Mouse (Mus musculus) heart, embryonic 14.5 days (tissue): ENCODE measurements around the gene Braf. TPM values are rescaled to one million over a fixed set of nuclear protein-coding genes. Genes with fewer than 3 reads are reported as not detected.

Experiments used
- ATAC-seq: fragments of 200-750 bp; cut with Nextera tagmentation; 2 replicates; pipeline ENCODE4 v1.8.0; 2017; ENCODE audit warnings: low read depth, moderate TSS enrichment; ENCODE audit not compliant: insufficient number of reproducible peaks, insufficient read depth, low FRiP score
- H3K27ac ChIP-seq, 2 experiments: fragments of 200-500 bp in 1 of 2; fragments of 300-500 bp in 1 of 2; sonication (generic) in 1 of 2; replicated peaks in 1 of 2; 2 replicates each; pipeline ENCODE4 v1.5.1; 2012 to 2014; ENCODE audit warnings: low read depth in 2 of 2, low read length in 2 of 2, control low read depth in 1 of 2, mild to moderate bottlenecking in 1 of 2, mixed read lengths in 1 of 2; ENCODE audit not compliant: control insufficient read depth in 1 of 2, insufficient read depth in 1 of 2
- H3K27me3 ChIP-seq: fragments of 300-500 bp; sonication (generic); 2 replicates; pipeline ENCODE4 v1.6.1; 2014; ENCODE audit warnings: mild to moderate bottlenecking, low read length, control low read depth; ENCODE audit not compliant: control insufficient read depth, insufficient read depth
- H3K36me3 ChIP-seq: fragments of 300-500 bp; sonication (generic); 2 replicates; pipeline ENCODE4 v1.6.1; 2014; ENCODE audit warnings: mild to moderate bottlenecking, control low read depth, low read length, mixed read lengths; ENCODE audit not compliant: control insufficient read depth, insufficient read depth
- H3K4me1 ChIP-seq, 2 experiments: fragments of 200-500 bp in 1 of 2; fragments of 300-500 bp in 1 of 2; sonication (generic) in 1 of 2; 2 replicates each; pipeline ENCODE4 v1.6.1; 2012 to 2014; ENCODE audit warnings: low read length in 2 of 2, control low read depth in 1 of 2, mixed read lengths in 1 of 2; ENCODE audit not compliant: control insufficient read depth in 2 of 2, insufficient read depth in 2 of 2
- H3K4me2 ChIP-seq: fragments of 300-500 bp; sonication (generic); 2 replicates; pipeline ENCODE4 v1.6.1; 2014; ENCODE audit warnings: mild to moderate bottlenecking, low read length
- H3K4me3 ChIP-seq, 2 experiments: fragments of 200-500 bp in 1 of 2; fragments of 300-500 bp in 1 of 2; sonication (generic) in 1 of 2; 2 replicates each; pipeline ENCODE4 v1.5.1; 2012 to 2014; ENCODE audit warnings: low read length in 2 of 2, mild to moderate bottlenecking in 2 of 2, control low read depth in 1 of 2, low read depth in 1 of 2, moderate library complexity in 1 of 2; ENCODE audit not compliant: control insufficient read depth in 1 of 2, insufficient read depth in 1 of 2
- H3K9ac ChIP-seq: fragments of 300-500 bp; sonication (generic); 2 replicates; pipeline ENCODE4 v1.6.1; 2014; ENCODE audit warnings: mild to moderate bottlenecking, low read length
- H3K9me3 ChIP-seq: fragments of 300-500 bp; sonication (generic); 2 replicates; pipeline ENCODE4 v1.6.1; 2016; ENCODE audit warnings: low read length, control low read depth; ENCODE audit not compliant: control insufficient read depth
- WGBS: fragments of 180-500 bp; shearing (Covaris S2); extraction: QIAGEN DNeasy Blood & Tissue Kit; methylation state at CpG from one replicate; pipeline ENCODE4 v1.1.7; 2014; 5-methylcytosine and 5-hydroxymethylcytosine counted together
- polyA plus RNA-seq: library from polyadenylated mRNA; unstranded; fragments of >200 nt; fragmentation: Nextera tagmentation; extraction: Ambion mirVana; gene quantifications from 2 replicates; pipeline ENCODE4 v1.2.1, GENCODE M21; 2014

Gene Braf
- polyA plus RNA-seq, 1 experiment from 2014 or later = 10.9 TPM

GRCm38 (mm10) chr6:39556900-39557659 lies 168.2 kb downstream of the Braf start:
- H3K36me3 ChIP-seq = no peaks in the 10 kb centered on the region
- whole genome bisulfite sequencing = 1% methylated on average over 54 of the region's 54 CpGs
- H3K4me3 ChIP-seq = peak overlapping the region; percentile 72 to 80
- peak overlapping the region; percentile 75 for H3K4me2 ChIP-seq
- peak overlapping the region; percentile 92 for H3K9ac ChIP-seq
- peak; percentile 59 for ATAC-seq
- peaks cover 19 to 32% of the 10 kb centered on the region in 2 experiments for H3K4me1 ChIP-seq
- peak overlapping the region; percentile 81 to 86 for H3K27ac ChIP-seq
- H3K9me3 ChIP-seq = no peaks in the 10 kb centered on the region
- no peaks in the 10 kb centered on the region for H3K27me3 ChIP-seq

DNA sequence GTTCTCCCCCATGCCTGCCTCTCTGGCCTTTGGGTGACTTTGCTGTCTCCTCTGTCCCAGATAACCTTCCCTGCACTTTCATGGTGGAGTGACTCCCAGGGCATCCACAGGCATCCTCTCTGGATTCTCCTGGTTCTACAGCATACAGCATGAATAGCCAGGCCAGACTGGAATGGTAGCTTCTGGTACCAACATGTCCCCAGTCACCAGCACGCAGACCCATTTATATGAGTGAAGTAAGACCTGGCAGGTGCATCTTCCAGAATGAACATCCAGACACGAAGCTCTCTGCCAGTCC lies 169.7 kb downstream of the Braf start:
- ATAC-seq = no peak
- Histone ChIP-seq H3K36me3 (no peaks in the 10 kb centered on the region), H3K27ac (no peak overlapping the region), H3K4me1 (peaks cover 21 to 34% of the 10 kb centered on the region in 2 experiments), H3K9me3 (no peaks in the 10 kb centered on the region), H3K27me3 (no peaks in the 10 kb centered on the region), H3K4me2 (peak overlapping the region; percentile 75), H3K9ac (no peak overlapping the region), H3K4me3 (peak overlapping the region; percentile 8 to 72; a peak in 2 of 4 replicates)
- WGBS = 74% methylated on average over 2 of the region's 2 CpGs

- H3K9ac ChIP-seq = peak overlapping the region; percentile 9; the same call in 1 of the 2 replicates
- no peaks in the 10 kb centered on the region for H3K9me3 ChIP-seq
- H3K36me3 ChIP-seq = no peaks in the 10 kb centered on the region
- peaks cover 21 to 34% of the 10 kb centered on the region in 2 experiments for H3K4me1 ChIP-seq
- peak overlapping the region; percentile 75 for H3K4me2 ChIP-seq
- H3K27me3 ChIP-seq = no peaks in the 10 kb centered on the region
- H3K27ac ChIP-seq = peak overlapping the region in 1 of 2 experiments; percentile 5; a peak in 1 of 4 replicates
- H3K4me3 ChIP-seq = peak overlapping the region; percentile 8 to 72; a peak in 2 of 4 replicates
- no peak for ATAC-seq
- 59% methylated on average over 12 of the region's 12 CpGs for WGBS
Measured at GRCm38 (mm10) chr6:39554888-39555647, 170.2 kb downstream of the Braf start.

Other genes with a start within 250 kb of the Braf start
- gene Dennd2a, start 167.6 kb downstream of the Braf start, polyA plus RNA-seq = 18.1 and 18.8 TPM in 2 replicates
- 16.1 and 19.1 TPM in 2 replicates for gene Adck2, start 151.6 kb downstream of the Braf start, polyA plus RNA-seq
- gene Gm42420, start 139.7 kb downstream of the Braf start, polyA plus RNA-seq = 0.35 TPM in 1 of 2 replicates, not detected in the other
- gene Ndufb2, start 132.9 kb downstream of the Braf start, polyA plus RNA-seq = 794 and 856 TPM in 2 replicates
- 205 and 225 TPM in 2 replicates for gene Mrps33, start 85.5 kb upstream of the Braf start, polyA plus RNA-seq
- not detected in 2 replicates for gene Tmem178b, start 147.8 kb upstream of the Braf start, polyA plus RNA-seq